Mouse (Mus musculus) myocyte (in vitro differentiated cells): ENCODE results near the gene Snx30.

ENCODE experiments used
- E2F4 ChIP-seq: IDR thresholded peaks from one replicate; pipeline ENCODE4 v1.6.1; 2011; ENCODE audit warnings: mild to moderate bottlenecking, control low read depth, moderate library complexity; ENCODE audit not compliant: insufficient read depth
- MAX ChIP-seq: IDR thresholded peaks from one replicate; pipeline ENCODE4 v1.6.1; 2011; ENCODE audit warnings: low read depth, mild to moderate bottlenecking, control low read depth
- MYOD1 ChIP-seq, 3 experiments: IDR thresholded peaks; one replicate each; pipeline ENCODE4 v1.6.1; 2011; ENCODE audit warnings: control low read depth in 2 of 3, low read depth in 2 of 3, mild to moderate bottlenecking in 2 of 3, moderate library complexity in 1 of 3; ENCODE audit not compliant: insufficient read length in 2 of 3, control insufficient read depth in 1 of 3
- POLR2A ChIP-seq: IDR thresholded peaks from one replicate; pipeline ENCODE4 v1.6.1; 2011; ENCODE audit warnings: low read depth, mild to moderate bottlenecking, control low read depth, moderate library complexity; ENCODE audit not compliant: insufficient read length
- POLR2AphosphoS2 ChIP-seq: IDR thresholded peaks from one replicate; pipeline ENCODE4 v1.6.1; 2011; ENCODE audit warnings: low read depth, control low read depth; ENCODE audit not compliant: insufficient read length
- TCF12 ChIP-seq: IDR thresholded peaks from one replicate; pipeline ENCODE4 v1.6.1; 2011; ENCODE audit warnings: mild to moderate bottlenecking, control low read depth; ENCODE audit not compliant: poor library complexity, insufficient read depth, severe bottlenecking
- USF1 ChIP-seq: IDR thresholded peaks from one replicate; pipeline ENCODE4 v1.6.1; 2011; ENCODE audit warnings: low read depth, mild to moderate bottlenecking, control low read depth, moderate library complexity

- TF ChIP-seq MYOD1 (IDR thresholded peaks at IDR 0.05; ENCODE audit: control insufficient read depth in 1 of 3, insufficient read length in 2 of 3, low read depth in 2 of 3) = no peak
- no peak for TF ChIP-seq USF1
- no peak for TF ChIP-seq POLR2A
- TF ChIP-seq MAX = no peak
- no peak for TF ChIP-seq POLR2AphosphoS2
- TF ChIP-seq TCF12 = no peak
- no peak for TF ChIP-seq E2F4
Observed at GRCm38 (mm10) chr4:59794116-59794515, 11.5 kb upstream of the Snx30 start.
